Mouse (Mus musculus) forebrain, embryonic 12.5 days (tissue): ENCODE data around the gene Hsp90ab1. TPM values are rescaled to one million over a fixed set of nuclear protein-coding genes. Genes with fewer than 3 reads are reported as not detected.

Source experiments
- ATAC-seq: fragments of 200-750 bp; cut with Nextera tagmentation; 2 replicates; pipeline ENCODE4 v1.8.0; 2017; ENCODE audit warnings: moderate TSS enrichment; ENCODE audit not compliant: low FRiP score
- H3K27ac ChIP-seq: fragments of 300-500 bp; sonication (generic); 2 replicates; pipeline ENCODE4 v1.5.1; 2016; ENCODE audit warnings: mild to moderate bottlenecking
- H3K27me3 ChIP-seq: fragments of 300-500 bp; sonication (generic); 2 replicates; pipeline ENCODE4 v1.6.1; 2016; ENCODE audit warnings: mild to moderate bottlenecking
- H3K36me3 ChIP-seq: fragments of 300-500 bp; sonication (generic); replicated peaks from 2 replicates; pipeline ENCODE4 v1.6.1; 2016; ENCODE audit warnings: mild to moderate bottlenecking
- H3K4me1 ChIP-seq: fragments of 300-500 bp; sonication (generic); 2 replicates; pipeline ENCODE4 v1.6.1; 2016
- H3K4me2 ChIP-seq: fragments of 300-500 bp; sonication (generic); 2 replicates; pipeline ENCODE4 v1.6.1; 2016; ENCODE audit warnings: mild to moderate bottlenecking, moderate library complexity
- H3K4me3 ChIP-seq: fragments of 300-500 bp; sonication (generic); replicated peaks from 2 replicates; pipeline ENCODE4 v1.5.1; 2016; ENCODE audit warnings: mild to moderate bottlenecking
- H3K9ac ChIP-seq: fragments of 300-500 bp; sonication (generic); 2 replicates; pipeline ENCODE4 v1.6.1; 2016; ENCODE audit warnings: mild to moderate bottlenecking
- H3K9me3 ChIP-seq: fragments of 300-500 bp; sonication (generic); 2 replicates; pipeline ENCODE4 v1.6.1; 2016
- WGBS: fragments of 180-500 bp; shearing (Covaris S2); methylation state at CpG from one replicate; pipeline ENCODE4 v1.1.7; 2016; 5-methylcytosine and 5-hydroxymethylcytosine counted together
- polyA plus RNA-seq: library from polyadenylated mRNA; unstranded; fragments of >200 nt; fragmentation: Nextera tagmentation; extraction: Ambion mirVana; gene quantifications from 2 replicates; pipeline ENCODE4 v1.2.1, GENCODE M21; 2016

Hsp90ab1 gene
- polyA plus RNA-seq, 1 experiment from 2014 or later: 1,580 TPM

GRCm38 (mm10) chr17:45584096-45584896, 11.2 kb upstream of the Hsp90ab1 start:
- ATAC-seq: peak; percentile 53
- WGBS: 35% methylated on average over 12 of the region's 12 CpGs
- Histone ChIP-seq H3K36me3 (peaks cover 20% of the 10 kb centered on the region), H3K4me1 (peaks cover 28% of the 10 kb centered on the region), H3K4me2 (no peak overlapping the region), H3K9ac (0 out of 2 replicates have a peak overlapping the region, but pooled peaks have one; percentile 14), H3K4me3 (no peak overlapping the region), H3K9me3 (no peaks in the 10 kb centered on the region; the same call in 1 of the 2 replicates), H3K27ac (peak overlapping the region; percentile 31; the same call in 1 of the 2 replicates), H3K27me3 (no peaks in the 10 kb centered on the region)

GRCm38 (mm10) chr17:45582715-45583355, 9.8 kb upstream of the Hsp90ab1 start:
- Histone ChIP-seq H3K4me2 (no peak overlapping the region), H3K27me3 (no peaks in the 10 kb centered on the region), H3K9ac (no peak overlapping the region), H3K27ac (no peak overlapping the region), H3K36me3 (peaks cover 13% of the 10 kb centered on the region), H3K4me3 (no peak overlapping the region), H3K4me1 (peaks cover 28% of the 10 kb centered on the region), H3K9me3 (no peaks in the 10 kb centered on the region; the same call in 1 of the 2 replicates)
- 73% methylated on average over 6 of the region's 6 CpGs for WGBS
- ATAC-seq: no peak

DNA sequence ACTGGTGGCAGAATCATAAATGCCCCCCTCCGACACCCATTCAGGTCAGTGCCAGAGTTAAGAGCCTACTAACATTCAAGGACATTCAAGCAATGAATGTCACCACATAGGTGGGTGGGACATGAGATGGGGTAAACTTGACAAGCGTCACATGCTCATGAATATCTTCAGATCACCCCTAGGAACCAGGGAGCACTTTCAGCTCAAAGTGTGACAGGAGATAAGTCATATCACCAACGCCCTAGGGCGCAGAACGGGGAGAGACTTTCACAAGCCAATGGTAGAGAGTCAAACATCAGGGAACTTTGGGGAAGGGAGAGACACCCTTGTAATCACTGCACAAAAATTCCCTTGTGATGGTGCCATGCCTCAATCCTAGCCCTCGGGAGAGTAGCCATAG, 9.1 kb upstream of the Hsp90ab1 start:
- 95% methylated on average over 6 of the region's 6 CpGs for WGBS
- Histone ChIP-seq H3K4me3 (no peak overlapping the region), H3K36me3 (peaks cover 11% of the 10 kb centered on the region), H3K27me3 (no peaks in the 10 kb centered on the region), H3K27ac (no peak overlapping the region), H3K9ac (no peak overlapping the region), H3K9me3 (no peaks in the 10 kb centered on the region; the same call in 1 of the 2 replicates), H3K4me1 (peaks cover 28% of the 10 kb centered on the region), H3K4me2 (no peak overlapping the region)
- no peak for ATAC-seq

DNA sequence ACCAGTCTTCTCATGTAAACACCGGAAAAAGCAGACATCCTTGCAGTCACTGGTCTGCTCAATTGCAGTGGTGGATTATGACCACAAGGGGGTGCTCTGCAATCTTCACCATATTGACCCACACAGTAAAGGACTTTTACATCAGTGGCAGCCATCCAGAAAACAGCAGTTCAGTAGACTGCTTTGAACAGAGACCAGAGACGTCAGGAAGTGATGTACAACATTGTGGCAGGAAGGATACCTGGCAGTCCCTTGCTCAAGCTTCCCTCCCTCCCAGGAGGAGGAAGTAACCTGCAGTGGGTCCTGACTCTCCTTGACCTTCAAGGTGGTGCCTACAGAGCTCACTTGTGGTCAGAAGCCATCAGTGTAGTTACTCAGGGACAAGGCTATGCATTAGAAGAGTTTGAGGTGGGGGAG, 8.5 kb upstream of the Hsp90ab1 start:
- no peak for ATAC-seq
- Histone ChIP-seq H3K4me2 (no peak overlapping the region), H3K9me3 (no peaks in the 10 kb centered on the region; the same call in 1 of the 2 replicates), H3K9ac (no peak overlapping the region), H3K36me3 (0 out of 2 replicates have a peak, but pooled peaks cover 4% of the 10 kb centered on the region), H3K4me1 (peaks cover 28% of the 10 kb centered on the region), H3K4me3 (no peak overlapping the region), H3K27ac (no peak overlapping the region), H3K27me3 (no peaks in the 10 kb centered on the region)
- WGBS: 18% methylated on average over 2 of the region's 2 CpGs

GRCm38 (mm10) chr17:45580958-45581477, 7.9 kb upstream of the Hsp90ab1 start:
- H3K27me3 ChIP-seq: no peaks in the 10 kb centered on the region
- WGBS: 55% methylated on average over 12 of the region's 12 CpGs
- H3K4me2 ChIP-seq: no peak overlapping the region
- H3K4me3 ChIP-seq: no peak overlapping the region
- no peak overlapping the region for H3K27ac ChIP-seq
- H3K36me3 ChIP-seq: no peaks in the 10 kb centered on the region
- H3K9ac ChIP-seq: no peak overlapping the region
- ATAC-seq: no peak
- H3K9me3 ChIP-seq: no peaks in the 10 kb centered on the region
- peaks cover 27% of the 10 kb centered on the region for H3K4me1 ChIP-seq

GRCm38 (mm10) chr17:45579554-45579953, 6.5 kb upstream of the Hsp90ab1 start:
- Histone ChIP-seq H3K4me1 (peaks cover 17% of the 10 kb centered on the region), H3K27ac (no peak overlapping the region), H3K9me3 (no peaks in the 10 kb centered on the region), H3K4me3 (no peak overlapping the region), H3K36me3 (no peaks in the 10 kb centered on the region), H3K27me3 (no peaks in the 10 kb centered on the region), H3K9ac (no peak overlapping the region), H3K4me2 (no peak overlapping the region)
- ATAC-seq: no peak
- WGBS: 88% methylated on average over 4 of the region's 4 CpGs

GRCm38 (mm10) chr17:45578843-45579242, 5.8 kb upstream of the Hsp90ab1 start:
- Histone ChIP-seq H3K9me3 (no peaks in the 10 kb centered on the region), H3K27ac (no peak overlapping the region), H3K27me3 (no peaks in the 10 kb centered on the region), H3K4me1 (peaks cover 15% of the 10 kb centered on the region), H3K4me3 (no peak overlapping the region), H3K9ac (no peak overlapping the region), H3K4me2 (no peak overlapping the region), H3K36me3 (no peaks in the 10 kb centered on the region)
- ATAC-seq: no peak
- whole genome bisulfite sequencing: 73% methylated on average over 7 of the region's 7 CpGs

GRCm38 (mm10) chr17:45578242-45578641, 5.2 kb upstream of the Hsp90ab1 start:
- Histone ChIP-seq H3K4me3 (no peak overlapping the region), H3K4me2 (no peak overlapping the region), H3K4me1 (peaks cover 14% of the 10 kb centered on the region), H3K9me3 (no peaks in the 10 kb centered on the region), H3K9ac (no peak overlapping the region), H3K27me3 (no peaks in the 10 kb centered on the region), H3K27ac (no peak overlapping the region), H3K36me3 (no peaks in the 10 kb centered on the region)
- WGBS: 60% methylated on average over 5 of the region's 5 CpGs
- ATAC-seq: no peak

DNA sequence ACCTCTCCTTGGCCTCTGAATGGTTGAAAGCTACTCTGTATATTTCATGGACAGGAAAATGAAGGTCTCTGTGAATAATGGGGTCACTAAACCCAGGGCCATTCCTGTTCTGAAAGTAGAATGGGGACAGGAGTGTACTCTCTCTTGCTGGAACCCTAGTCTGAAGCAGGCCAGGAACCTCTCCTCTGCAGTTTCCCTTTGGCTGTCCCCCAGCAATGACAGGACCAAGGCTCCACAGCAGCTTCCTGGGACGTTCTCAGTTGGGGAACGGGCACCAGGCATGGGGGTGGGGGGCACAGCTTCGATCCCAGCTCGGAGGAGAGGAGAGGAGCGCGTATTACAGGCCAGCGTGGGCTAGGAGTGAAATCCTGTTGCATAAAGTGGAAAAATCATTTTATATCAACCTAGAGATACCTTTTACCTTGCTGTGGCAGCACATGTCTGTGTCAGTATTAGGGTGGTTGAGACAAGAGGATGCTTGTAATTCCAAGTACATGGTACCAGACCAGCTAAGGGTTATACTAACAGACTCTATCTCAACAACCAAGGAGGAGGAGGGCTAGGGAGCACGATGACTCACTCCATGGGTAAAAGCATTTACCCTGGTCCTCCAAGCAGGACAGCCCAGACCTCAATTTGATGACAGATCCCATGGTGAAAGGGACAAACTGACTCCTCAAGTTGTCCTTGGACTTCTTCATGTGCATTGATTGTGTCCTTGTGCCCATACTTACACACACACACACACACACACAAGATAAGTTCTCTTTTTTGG, 2.2 kb upstream of the Hsp90ab1 start:
- peak overlapping the region; percentile 81; the same call in 1 of the 2 replicates for H3K4me2 ChIP-seq
- no peaks in the 10 kb centered on the region for H3K9me3 ChIP-seq
- H3K27me3 ChIP-seq: no peaks in the 10 kb centered on the region
- 90% methylated on average over 8 of the region's 8 CpGs for WGBS
- no peak overlapping the region for H3K4me3 ChIP-seq
- no peak for ATAC-seq
- H3K4me1 ChIP-seq: peaks cover 25% of the 10 kb centered on the region
- peaks cover 15% of the 10 kb centered on the region for H3K36me3 ChIP-seq
- H3K27ac ChIP-seq: peak overlapping the region; percentile 98
- H3K9ac ChIP-seq: 0 out of 2 replicates have a peak overlapping the region, but pooled peaks have one; percentile 7

DNA sequence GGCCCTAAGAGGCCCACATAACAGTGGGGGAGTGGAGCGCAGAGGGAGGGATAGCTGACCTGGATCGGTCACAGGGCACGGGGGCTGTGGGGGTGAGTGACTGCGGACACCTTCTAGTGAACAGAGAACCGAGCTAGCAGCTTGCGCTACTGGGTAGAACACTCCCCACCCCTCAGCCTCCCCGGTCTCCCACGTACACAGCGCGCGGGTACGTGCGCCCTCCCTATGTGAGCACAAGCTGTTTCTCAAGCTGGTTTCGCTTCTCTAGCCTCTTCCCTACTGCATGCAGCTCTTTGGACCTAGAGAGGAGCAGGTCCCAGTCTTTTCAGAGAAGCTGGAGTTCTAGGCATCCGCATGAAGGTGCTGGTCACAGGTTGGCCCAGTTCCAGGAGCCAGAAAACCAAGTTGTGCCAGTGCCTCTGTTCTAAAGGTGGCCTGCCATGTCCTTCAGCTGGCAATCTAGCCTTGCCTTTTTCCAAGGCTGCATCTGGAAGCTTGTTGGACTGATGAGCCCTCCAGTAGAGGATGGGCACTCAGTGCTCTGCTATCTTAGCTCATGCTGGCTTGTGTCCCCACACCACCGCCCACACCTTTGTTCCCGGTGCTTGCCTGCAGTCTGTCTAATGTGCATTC, 1.2 kb upstream of the Hsp90ab1 start:
- Histone ChIP-seq H3K4me1 (peaks cover 31% of the 10 kb centered on the region), H3K27ac (peak overlapping the region; percentile 98), H3K4me2 (peak overlapping the region; percentile 81), H3K9ac (peak overlapping the region; percentile 95), H3K27me3 (no peaks in the 10 kb centered on the region), H3K36me3 (peaks cover 25% of the 10 kb centered on the region), H3K9me3 (no peaks in the 10 kb centered on the region), H3K4me3 (peak overlapping the region; percentile 97)
- 2% methylated on average over 17 of the region's 17 CpGs for WGBS
- peak; percentile 31 for ATAC-seq

DNA sequence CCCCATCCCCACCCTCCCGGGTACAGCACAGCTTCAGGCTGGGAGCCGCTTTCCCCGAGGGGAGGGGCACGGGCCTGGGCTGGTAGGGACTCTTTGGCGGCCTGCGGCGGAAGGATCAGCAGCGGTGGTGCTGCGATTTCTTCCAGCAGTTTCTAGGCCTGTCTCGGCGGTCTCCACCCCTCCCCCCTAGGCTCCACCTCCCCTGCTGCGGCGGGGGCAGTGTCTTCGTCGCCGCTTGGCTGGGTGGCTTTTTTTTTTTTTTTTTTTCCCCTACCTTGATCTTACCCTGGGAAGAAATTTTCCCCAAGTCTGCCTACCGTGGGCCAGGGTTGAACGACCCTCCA, 681 bp upstream of the Hsp90ab1 start:
- no peaks in the 10 kb centered on the region for H3K27me3 ChIP-seq
- H3K9ac ChIP-seq: peak overlapping the region; percentile 95
- H3K36me3 ChIP-seq: peaks cover 30% of the 10 kb centered on the region
- H3K4me2 ChIP-seq: peak overlapping the region; percentile 81
- WGBS: 0% methylated on average over 18 of the region's 18 CpGs
- peak; percentile 75 for ATAC-seq
- H3K9me3 ChIP-seq: no peaks in the 10 kb centered on the region
- peak overlapping the region; percentile 97 for H3K4me3 ChIP-seq
- peak overlapping the region; percentile 98 for H3K27ac ChIP-seq
- H3K4me1 ChIP-seq: peaks cover 36% of the 10 kb centered on the region
